Mouse (Mus musculus) CH12.LX (cell line): Measurements from ENCODE around the gene Lmnb2. TPM values are rescaled to one million over a fixed set of nuclear protein-coding genes. Genes with fewer than 3 reads are reported as not detected.

Experiments used
- DNase-seq: peaks from one replicate; pipeline ENCODE4 v3.0.0-alpha.2; 2013; ENCODE audit errors: extremely low read depth
- H3K27ac ChIP-seq: 2 replicates; pipeline ENCODE4 v1.5.1; 2012; ENCODE audit warnings: low read depth, mild to moderate bottlenecking, control low read depth, moderate library complexity; ENCODE audit not compliant: insufficient read depth
- H3K27me3 ChIP-seq: replicated peaks from 2 replicates; pipeline ENCODE3; 2012; ENCODE audit warnings: inconsistent platforms
- H3K36me3 ChIP-seq, 2 experiments: replicated peaks in 1 of 2; 2 replicates each; pipeline versions ENCODE3 to v1.6.1; 2012; ENCODE audit warnings: inconsistent platforms in 1 of 2, low read length in 1 of 2, mild to moderate bottlenecking in 1 of 2, mixed read lengths in 1 of 2, moderate library complexity in 1 of 2; ENCODE audit not compliant: control insufficient read depth in 1 of 2, insufficient read depth in 1 of 2
- H3K4me1 ChIP-seq, 2 experiments: 2 replicates each; pipeline ENCODE4 v1.6.1; 2012; ENCODE audit warnings: inconsistent platforms in 1 of 2, moderate library complexity in 1 of 2; ENCODE audit not compliant: insufficient read depth in 2 of 2, control insufficient read depth in 1 of 2
- H3K4me2 ChIP-seq: 2 replicates; pipeline ENCODE4 v1.6.1; 2012; ENCODE audit warnings: low read depth, mild to moderate bottlenecking, control low read depth; ENCODE audit not compliant: poor library complexity, insufficient read depth, severe bottlenecking
- H3K4me3 ChIP-seq, 3 experiments: fragments of 150-350 bp in 1 of 3; sonication (generic) in 1 of 3; replicated peaks in 1 of 3; 2 replicates each; pipeline versions ENCODE3 to v1.5.1; 2011 to 2012; ENCODE audit warnings: low read depth in 2 of 3, low read length in 2 of 3, mild to moderate bottlenecking in 2 of 3, moderate library complexity in 2 of 3, control low read depth in 1 of 3, improper control_type of control experiment in 1 of 3, inconsistent platforms in 1 of 3, mixed read lengths in 1 of 3; ENCODE audit not compliant: poor library complexity in 1 of 3
- H3K79me2 ChIP-seq: replicated peaks from 2 replicates; pipeline ENCODE4 v1.6.1; 2012; ENCODE audit warnings: mild to moderate bottlenecking, moderate library complexity; ENCODE audit not compliant: control insufficient read depth, poor library complexity, insufficient read depth, severe bottlenecking; ENCODE audit errors: extremely low read depth
- H3K9ac ChIP-seq: 2 replicates; pipeline ENCODE4 v1.6.1; 2012; ENCODE audit warnings: low read depth, mild to moderate bottlenecking, control low read depth, moderate library complexity; ENCODE audit not compliant: insufficient read depth
- H3K9me3 ChIP-seq: replicated peaks from 2 replicates; pipeline ENCODE3; 2012; ENCODE audit warnings: low read length, inconsistent platforms, mixed read lengths
- BHLHE40 ChIP-seq: IDR thresholded peaks from 2 replicates; pipeline ENCODE4 v1.6.1; 2011; ENCODE audit warnings: mild to moderate bottlenecking, low read depth, low read length, improper control_type of control experiment
- CHD1 ChIP-seq: IDR thresholded peaks from 2 replicates; pipeline ENCODE4 v1.6.1; 2012; ENCODE audit warnings: low read depth, low read length, improper control_type of control experiment, inconsistent platforms
- CHD2 ChIP-seq: IDR thresholded peaks from 2 replicates; pipeline ENCODE4 v1.6.1; 2011; ENCODE audit warnings: low read length, improper control_type of control experiment
- CTCF ChIP-seq, 2 experiments: IDR thresholded peaks in 1 of 2; conservative IDR thresholded peaks in 1 of 2; 2 replicates each; pipeline ENCODE4 v1.5.1; 2011 to 2012; ENCODE audit warnings: low read depth in 2 of 2, low read length in 2 of 2, improper control_type of control experiment in 1 of 2, inconsistent platforms in 1 of 2, mild to moderate bottlenecking in 1 of 2, moderate library complexity in 1 of 2
- E2F4 ChIP-seq: IDR thresholded peaks from 2 replicates; pipeline ENCODE4 v1.6.1; 2011; ENCODE audit warnings: low read depth, low read length, improper control_type of control experiment; ENCODE audit not compliant: insufficient replicate concordance
- GABPA ChIP-seq: IDR thresholded peaks from 2 replicates; pipeline ENCODE4 v1.6.1; 2012; ENCODE audit warnings: low read depth, low read length, improper control_type of control experiment, inconsistent platforms; ENCODE audit not compliant: insufficient replicate concordance
- JUND ChIP-seq: conservative IDR thresholded peaks from 2 replicates; pipeline ENCODE4 v1.6.1; 2011; ENCODE audit warnings: low read depth, low read length, improper control_type of control experiment
- KAT2A ChIP-seq: IDR thresholded peaks from 2 replicates; pipeline ENCODE4 v1.6.1; 2012; ENCODE audit warnings: low read length, improper control_type of control experiment, inconsistent platforms; ENCODE audit not compliant: insufficient replicate concordance
- PAX5 ChIP-seq: IDR thresholded peaks from 2 replicates; pipeline ENCODE4 v1.6.1; 2012; ENCODE audit warnings: low read length, inconsistent platforms, mixed read lengths
- POLR2AphosphoS2 ChIP-seq: IDR thresholded peaks from 2 replicates; pipeline ENCODE4 v1.6.1; 2011; ENCODE audit warnings: low read depth, low read length, improper control_type of control experiment
- RAD21 ChIP-seq: IDR thresholded peaks from 2 replicates; pipeline ENCODE4 v1.6.1; 2011; ENCODE audit warnings: low read depth, mild to moderate bottlenecking, low read length, improper control_type of control experiment, moderate library complexity
- ZC3H11A ChIP-seq: IDR thresholded peaks from 2 replicates; pipeline ENCODE4 v1.6.1; 2012; ENCODE audit warnings: low read depth, mild to moderate bottlenecking, inconsistent platforms, low read length, improper control_type of control experiment
- ZKSCAN1 ChIP-seq: IDR thresholded peaks from 2 replicates; pipeline ENCODE4 v1.6.1; 2012; ENCODE audit warnings: low read depth, inconsistent platforms, low read length, improper control_type of control experiment, borderline replicate concordance
- ZMIZ1 ChIP-seq: IDR thresholded peaks from 2 replicates; pipeline ENCODE4 v1.6.1; 2012; ENCODE audit warnings: low read depth, mild to moderate bottlenecking, inconsistent platforms, low read length, improper control_type of control experiment
- ZNF384 ChIP-seq: IDR thresholded peaks from 2 replicates; pipeline ENCODE4 v1.6.1; 2012; ENCODE audit warnings: low read depth, low read length, improper control_type of control experiment, inconsistent platforms
- dilution Hi-C: fragments of 300-500 bp; cut with MboI; formaldehyde crosslinking; loops from 2 replicates; pipeline ENCODE4 v1.14.3; 2020; ENCODE audit warnings: low sequenced_read_pairs; ENCODE audit not compliant: extremely low pct_unique_long_range_greater_than_20kb, extremely low pct_ligation_motif_present
- in situ Hi-C: fragments of 300-500 bp; cut with MboI; formaldehyde crosslinking; loops from 3 replicates; pipeline ENCODE4 v1.14.3; 2019; ENCODE audit warnings: low sequenced_read_pairs, low pct_ligation_motif_present, low pct_unique_long_range_greater_than_20kb, mixed read lengths
- polyA plus RNA-seq: library from polyadenylated mRNA; unstranded; fragments of >175 nt; gene quantifications from 2 replicates; pipeline ENCODE4 v1.2.1, GENCODE M21; 2012; ENCODE audit warnings: low read depth; ENCODE audit not compliant: insufficient read length
- total RNA-seq, 2 experiments: library from RNA; depleted of rRNA; stranded (reverse); fragments of 300-350 nt in 1 of 2; fragments of >200 nt in 1 of 2; gene quantifications; 2 replicates each; pipeline ENCODE4 v1.2.3; 2012 to 2014

Gene Lmnb2
- total and polyA plus RNA-seq, 3 experiments: 20.7 to 25.8 (median 23.7) TPM

- Histone ChIP-seq H3K9me3 (no peaks in the 10 kb centered on the region), H3K4me2 (no peak overlapping the region), H3K79me2 (no peaks in the 10 kb centered on the region), H3K27ac (no peak overlapping the region), H3K36me3 (peaks cover 16 to 90% of the 10 kb centered on the region in 2 experiments), H3K9ac (no peak overlapping the region), H3K4me1 (peaks cover 4 to 11% of the 10 kb centered on the region in 2 experiments; a peak in 2 of 4 replicates), H3K27me3 (no peaks in the 10 kb centered on the region), H3K4me3 (no peak overlapping the region)
- dilution Hi-C loops (no loop called here), in situ Hi-C loops (no loop called here)
- DNase-seq: no peak
- TF ChIP-seq POLR2AphosphoS2 (no peak), E2F4 (no peak), KAT2A (no peak), CHD1 (no peak), ZMIZ1 (no peak), PAX5 (no peak), JUND (no peak), CTCF (conservative IDR thresholded peaks at IDR 0.05 in 1 of 2, IDR thresholded peaks at IDR 0.05 in 1 of 2; ENCODE audit: low read depth in 2 of 2, low read length in 2 of 2) (no peak), ZNF384 (no peak), RAD21 (no peak), ZC3H11A (no peak), CHD2 (no peak), ZKSCAN1 (no peak)
Observed at GRCm38 (mm10) chr10:80911354-80911753, 6.7 kb downstream of the Lmnb2 start.

GRCm38 (mm10) chr10:80909375-80910162 lies 8.5 kb downstream of the Lmnb2 start:
- no peaks in the 10 kb centered on the region for H3K27me3 ChIP-seq
- no peaks in the 10 kb centered on the region for H3K9me3 ChIP-seq
- no peak overlapping the region for H3K27ac ChIP-seq
- H3K4me2 ChIP-seq: no peak overlapping the region
- peaks cover 0 to 11% of the 10 kb centered on the region in 2 experiments; a peak in 1 of 4 replicates for H3K4me1 ChIP-seq
- TF ChIP-seq BHLHE40: peak; percentile 30; the same call in 1 of the 2 replicates
- no peak for TF ChIP-seq GABPA
- H3K36me3 ChIP-seq: peaks cover 24 to 92% of the 10 kb centered on the region in 2 experiments
- H3K9ac ChIP-seq: no peak overlapping the region
- no peak overlapping the region for H3K4me3 ChIP-seq
- dilution Hi-C loops (no loop called here), in situ Hi-C loops (no loop called here)
- DNase-seq: no peak
- H3K79me2 ChIP-seq: no peaks in the 10 kb centered on the region
